Mouse (Mus musculus): ENCODE results near the gene Sox8. TPM values are rescaled to one million over a fixed set of nuclear protein-coding genes. Genes with fewer than 3 reads are reported as not detected.

Sox8 gene
- total RNA-seq, 2 experiments from 2014 or later, result 0.33 to 0.49 TPM

GRCm38 (mm10) chr17:25560554-25561222 lies 9.8 kb downstream of the Sox8 start:
- intact Hi-C loops (cut with DNase I), result no loop called here
- no peak for DNase-seq

DNA sequence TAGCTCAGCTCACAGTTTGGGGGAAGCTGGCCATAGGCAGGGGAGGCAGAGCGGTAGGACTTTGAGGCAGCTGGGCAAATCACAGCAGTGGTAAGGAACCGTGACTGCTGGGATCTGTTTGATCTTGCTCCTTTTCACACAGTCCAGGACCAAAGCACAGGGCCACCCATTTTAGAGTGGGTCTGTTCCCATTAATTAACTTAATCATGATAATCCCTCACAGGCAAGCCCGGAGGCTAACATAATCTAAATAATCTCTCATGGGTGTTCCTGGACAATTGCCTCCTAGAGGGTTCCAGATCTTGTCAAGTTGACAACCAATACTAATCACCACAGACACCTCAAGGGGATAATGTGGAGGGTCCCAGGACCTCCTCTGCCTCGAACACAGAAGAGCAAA lies 10.9 kb downstream of the Sox8 start:
- intact Hi-C loops (cut with DNase I), result no loop called here
- DNase-seq, result no peak

GRCm38 (mm10) chr17:25556630-25557354 lies 13.7 kb downstream of the Sox8 start:
- intact Hi-C loops (cut with DNase I), result no loop called here
- DNase-seq, result no peak

DNA sequence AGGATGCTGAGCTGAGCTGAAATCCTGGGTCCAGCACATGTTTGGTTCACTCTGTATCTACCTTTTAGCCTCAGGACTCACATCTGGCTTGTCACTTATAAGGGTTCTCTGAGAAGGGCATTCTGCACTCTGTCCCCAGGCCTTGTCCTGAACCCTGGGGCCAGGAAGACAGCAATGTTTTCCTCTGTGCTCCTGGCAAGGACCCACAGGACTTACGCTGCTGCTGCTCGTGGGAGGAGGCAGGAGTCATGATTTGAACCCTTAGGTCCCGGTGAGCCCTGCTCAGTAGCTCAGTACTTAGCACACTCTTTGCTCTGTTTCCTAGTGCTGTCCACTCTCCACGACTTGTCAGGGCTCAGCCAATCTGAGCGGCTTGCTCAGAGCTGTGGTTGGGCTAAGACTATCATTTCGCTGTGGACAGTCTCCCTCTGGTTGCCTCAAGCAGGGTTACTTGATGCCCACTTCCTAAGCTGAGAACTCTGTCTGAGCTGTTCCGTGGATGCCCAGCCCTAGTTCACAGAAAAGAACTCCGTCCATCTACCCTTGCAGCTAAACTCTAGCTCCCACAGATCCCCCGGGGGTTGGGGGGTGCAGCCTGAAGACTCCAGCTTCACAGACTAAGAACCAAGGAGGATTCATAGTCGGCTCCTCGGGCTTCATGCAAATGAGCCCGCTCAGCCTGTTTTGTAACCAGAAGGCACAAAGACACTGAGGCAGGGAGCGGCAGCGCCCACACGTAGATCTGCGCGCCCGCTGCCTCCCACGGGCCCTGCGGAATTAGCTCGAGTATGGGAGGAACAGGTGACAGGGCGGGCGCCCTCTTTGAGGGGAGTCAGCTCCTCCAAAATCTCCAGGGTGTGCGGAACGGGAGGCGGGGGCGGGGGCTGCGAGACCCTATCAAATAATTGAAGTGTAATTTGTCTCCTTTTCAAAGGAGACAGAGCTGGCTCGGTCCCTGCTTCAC lies 14.5 kb downstream of the Sox8 start:
- intact Hi-C loops (cut with DNase I), result no loop called here
- peak in 1 of 2 experiments; percentile 24 for DNase-seq

- intact Hi-C loops (cut with DNase I), result no loop called here
- DNase-seq, result no peak
Observed at GRCm38 (mm10) chr17:25555159-25555558, 15.3 kb downstream of the Sox8 start.

GRCm38 (mm10) chr17:25551313-25551712 lies 19.2 kb downstream of the Sox8 start:
- no peak for DNase-seq
- intact Hi-C loops (cut with DNase I), result no loop called here

DNA sequence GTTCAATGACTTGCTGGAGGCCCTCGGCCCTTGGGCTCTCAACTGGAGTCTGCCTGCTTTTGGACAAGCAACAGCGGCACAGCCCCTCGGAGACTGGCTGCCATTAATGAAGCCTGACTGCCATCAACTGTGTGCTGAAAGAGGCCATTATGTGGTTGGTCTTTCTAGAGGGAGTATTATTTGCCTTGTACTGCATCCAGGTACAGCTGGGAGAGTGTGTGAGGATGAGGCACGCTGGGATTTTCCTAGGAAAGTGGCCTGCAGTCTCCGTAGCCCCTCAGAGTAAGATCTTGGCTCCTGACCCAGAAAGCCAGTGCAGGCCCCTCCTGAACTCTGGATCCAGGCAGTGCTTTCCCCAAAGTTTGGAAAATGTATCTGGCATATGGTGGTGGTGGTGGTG lies 20.5 kb downstream of the Sox8 start:
- DNase-seq, result no peak
- intact Hi-C loops (cut with DNase I), result no loop called here

DNA sequence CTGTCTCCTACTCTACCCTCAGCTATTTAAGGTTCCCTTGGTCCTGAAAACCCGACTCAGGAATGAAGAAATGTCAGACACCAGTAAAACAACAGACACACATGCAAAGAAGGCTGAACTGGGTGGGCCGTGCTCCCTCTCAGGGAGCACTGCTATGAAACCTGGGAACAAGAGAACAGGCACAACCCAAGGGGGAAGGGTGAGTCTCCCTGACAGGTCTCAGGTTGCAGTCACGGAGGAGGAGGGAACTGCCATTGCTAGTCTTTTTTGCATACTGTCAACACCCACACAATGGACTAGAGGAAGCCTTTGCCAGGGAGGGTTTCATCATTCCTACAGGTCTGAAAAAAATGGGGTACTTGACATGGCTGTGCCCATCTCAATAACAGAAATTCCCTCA lies 23.5 kb downstream of the Sox8 start:
- intact Hi-C loops (cut with DNase I), result no loop called here
- DNase-seq, result no peak

DNA sequence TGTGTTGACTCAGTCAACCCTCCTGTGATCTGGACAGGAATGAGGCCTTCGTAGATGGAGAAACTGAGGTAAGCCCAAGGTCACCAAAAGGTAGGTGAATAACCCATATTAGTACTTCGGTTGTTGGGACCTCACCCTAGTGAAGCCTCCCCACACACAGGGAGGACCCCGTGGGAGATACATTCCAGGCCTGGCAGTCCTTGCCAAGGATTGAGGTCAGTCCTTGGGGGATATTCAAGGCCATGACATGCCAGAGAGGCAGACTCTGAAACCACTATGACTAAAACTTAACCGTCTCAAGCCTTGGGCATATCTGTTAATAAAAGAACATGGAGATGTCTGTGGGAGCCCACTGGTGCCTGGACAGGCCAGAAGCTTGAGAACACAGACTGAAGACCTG lies 28.7 kb downstream of the Sox8 start:
- no peak for DNase-seq
- intact Hi-C loops (cut with DNase I), result no loop called here

DNA sequence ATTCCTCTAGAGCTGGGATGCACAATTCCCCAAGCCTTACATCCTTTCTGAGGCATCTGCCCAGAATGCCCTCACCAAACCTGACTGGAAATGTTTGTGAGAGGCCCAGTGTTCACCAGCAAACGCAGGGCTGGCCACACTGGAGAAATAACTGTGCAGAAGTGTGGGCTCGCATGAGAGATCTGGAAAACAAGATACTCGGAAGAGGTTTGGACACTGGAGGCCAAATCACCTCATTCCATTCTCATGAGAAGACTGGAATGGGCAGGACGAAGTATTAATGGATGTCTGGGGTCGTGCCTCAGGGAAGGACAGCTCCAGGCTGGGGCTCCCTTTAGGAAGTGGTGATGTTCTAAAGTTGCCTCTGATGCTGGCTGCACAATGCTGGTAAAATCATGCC lies 29.8 kb downstream of the Sox8 start:
- intact Hi-C loops (cut with DNase I), result no loop called here
- no peak for DNase-seq

GRCm38 (mm10) chr17:25538945-25539875 lies 31.3 kb downstream of the Sox8 start:
- intact Hi-C loops (cut with DNase I), result no loop called here
- peak; percentile 54 to 55 for DNase-seq

DNA sequence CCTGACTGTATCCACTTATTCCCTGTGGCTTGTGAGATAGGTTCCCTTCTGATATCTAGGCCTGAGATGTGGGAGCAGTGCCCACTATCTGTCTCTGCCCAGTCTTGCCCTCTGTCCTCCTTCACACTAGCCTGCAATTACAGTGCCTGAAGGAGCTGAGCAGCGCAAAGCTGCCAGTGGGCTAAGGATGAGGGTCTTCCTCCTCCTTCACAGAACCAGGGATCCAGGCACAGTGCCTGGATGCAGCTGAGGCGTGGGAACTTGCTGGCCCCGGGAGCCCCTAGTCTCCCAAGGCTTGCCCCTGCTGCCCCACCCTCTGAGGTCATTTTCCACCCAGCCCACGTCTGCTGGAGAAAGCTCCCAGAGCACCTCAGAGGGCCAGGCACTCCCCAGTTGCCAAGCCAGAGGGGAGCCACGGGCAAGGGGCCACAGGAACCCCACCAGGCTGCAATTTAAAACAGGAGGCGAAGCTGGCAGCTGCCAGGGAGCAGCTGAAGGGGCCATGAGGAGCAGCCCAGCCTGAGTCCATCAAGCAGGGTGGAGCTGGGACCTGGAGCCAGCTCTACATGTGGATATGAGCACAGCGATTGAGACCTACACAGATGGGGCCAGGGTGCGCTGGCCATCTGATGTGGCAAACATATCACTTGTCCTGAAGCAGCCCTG lies 40.0 kb downstream of the Sox8 start:
- intact Hi-C loops (cut with DNase I), result no loop called here
- DNase-seq, result peak; percentile 11 to 22

DNA sequence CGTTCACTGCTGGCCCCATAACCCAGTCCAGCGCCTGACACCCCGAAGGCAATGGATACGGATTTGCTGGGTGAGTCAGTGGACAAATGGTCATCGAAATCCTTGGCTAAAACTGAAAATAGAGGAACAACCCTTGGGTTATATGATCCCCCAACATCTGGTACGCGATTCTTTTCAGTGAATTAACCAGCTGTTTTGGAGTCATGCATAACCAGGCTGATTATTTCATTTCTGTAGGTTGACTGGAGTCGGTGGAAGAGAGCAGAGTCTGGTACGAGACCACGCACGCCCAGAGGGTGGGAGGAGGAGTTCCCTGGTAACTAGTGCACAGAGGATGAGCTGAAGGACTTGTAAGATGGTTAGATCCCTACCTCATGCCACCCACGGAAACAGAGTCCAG lies 48.4 kb downstream of the Sox8 start:
- no peak for DNase-seq
- intact Hi-C loops (cut with DNase I), result no loop called here

DNA sequence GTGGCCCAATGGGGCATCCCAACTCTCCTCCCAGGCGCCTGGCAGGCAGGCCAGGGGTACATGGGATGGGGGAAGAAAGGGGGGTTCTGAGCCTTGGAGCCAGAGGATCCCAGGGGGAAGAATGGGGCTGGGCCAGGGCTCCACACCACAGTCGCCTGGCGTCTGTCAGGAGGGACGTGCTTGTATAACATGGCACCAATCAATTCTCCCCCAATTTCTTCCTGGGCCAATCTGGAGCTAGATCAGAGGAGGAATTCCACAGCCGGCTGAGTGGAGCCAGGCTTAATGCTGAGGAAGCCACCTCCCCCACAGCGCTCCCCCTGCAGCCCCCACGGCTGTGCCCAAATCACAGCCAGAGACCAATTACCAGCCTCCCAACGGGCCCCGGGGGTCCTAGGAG lies 50.0 kb downstream of the Sox8 start:
- intact Hi-C loops (cut with DNase I), result no loop called here
- no peak for DNase-seq

DNA sequence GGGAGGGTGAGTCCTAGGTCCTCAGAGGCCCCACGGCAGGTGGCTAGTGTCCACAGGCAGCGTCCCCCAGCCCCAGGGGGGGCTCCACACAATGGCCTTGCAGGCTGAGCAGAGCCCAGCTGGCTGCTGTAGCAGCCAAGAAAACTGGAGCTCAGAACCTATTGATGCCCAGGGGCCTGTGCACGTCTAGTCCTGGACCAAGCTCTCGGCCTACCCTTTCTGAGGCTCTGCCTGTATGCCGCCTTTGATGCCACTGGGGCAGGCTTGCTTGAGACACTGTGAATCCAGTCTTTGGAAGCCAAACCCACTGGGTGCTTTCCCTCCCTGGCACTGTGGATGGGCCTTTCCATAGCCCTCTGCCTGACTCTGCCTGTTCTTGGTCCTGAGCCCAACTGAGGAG lies 51.0 kb downstream of the Sox8 start:
- intact Hi-C loops (cut with DNase I), result no loop called here
- no peak for DNase-seq

GRCm38 (mm10) chr17:25518144-25518543 lies 52.3 kb downstream of the Sox8 start:
- intact Hi-C loops (cut with DNase I), result no loop called here
- DNase-seq, result no peak

GRCm38 (mm10) chr17:25516315-25516714 lies 54.2 kb downstream of the Sox8 start:
- DNase-seq, result no peak
- intact Hi-C loops (cut with DNase I), result no loop called here

Measured in heart, postnatal 36 days (tissue).